Mouse (Mus musculus) urinary bladder, postnatal 4 days (tissue): ENCODE data around the gene Trabd2b.
A peak's percentile ranks its signal among the peaks of the same experiment; 100 is the strongest.

Experiments
- DNase-seq, 2 experiments: peaks; one replicate each; pipeline ENCODE4 v3.0.0; 2021 to 2022; ENCODE audit warnings: low spot score in 2 of 2

The Trabd2b gene

GRCm38 (mm10) chr4:114495688-114496426 lies 89.3 kb downstream of the Trabd2b start:
- no peak for DNase-seq

DNA sequence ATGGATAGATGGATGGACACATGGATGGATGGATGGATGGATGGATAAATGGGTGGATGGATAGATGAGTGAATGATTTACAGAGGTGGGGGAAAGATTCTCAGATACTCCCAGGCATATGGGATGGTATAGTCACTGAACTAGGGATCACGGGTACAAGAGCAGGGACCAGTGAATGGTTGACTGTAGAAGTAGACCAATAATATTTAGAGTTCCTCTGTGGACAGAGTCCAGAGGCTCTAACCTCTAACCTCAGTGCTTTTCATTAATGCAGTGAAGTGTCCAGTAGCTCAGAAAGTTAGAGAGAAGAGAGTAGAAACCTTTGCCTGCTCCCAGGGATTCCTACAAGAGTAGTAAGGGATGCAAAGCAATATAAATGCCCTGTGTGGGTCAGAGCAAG lies 93.1 kb downstream of the Trabd2b start:
- DNase-seq, result no peak

DNA sequence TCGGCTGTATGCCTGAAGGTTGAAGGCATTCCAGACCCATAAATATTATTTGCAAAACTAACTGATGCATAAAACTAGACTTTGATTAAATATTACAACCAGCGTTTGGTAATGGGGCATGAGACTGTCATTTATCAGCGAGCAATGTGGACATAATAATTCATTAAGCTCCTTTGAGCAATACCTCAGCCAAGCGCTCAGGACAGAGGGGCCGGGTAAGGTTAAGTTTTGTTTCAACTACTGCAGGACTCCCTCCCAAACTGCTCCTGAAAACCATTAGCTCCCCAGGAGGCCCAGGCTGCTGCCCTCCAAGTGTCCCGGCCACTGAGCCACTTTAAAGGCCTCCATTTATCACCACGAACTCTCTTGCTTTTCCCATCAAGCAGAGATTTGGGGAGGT lies 93.8 kb downstream of the Trabd2b start:
- DNase-seq, result no peak

- no peak for DNase-seq
These were observed 94.5 kb downstream of the Trabd2b start for GRCm38 (mm10) chr4:114501048-114501447.

DNA sequence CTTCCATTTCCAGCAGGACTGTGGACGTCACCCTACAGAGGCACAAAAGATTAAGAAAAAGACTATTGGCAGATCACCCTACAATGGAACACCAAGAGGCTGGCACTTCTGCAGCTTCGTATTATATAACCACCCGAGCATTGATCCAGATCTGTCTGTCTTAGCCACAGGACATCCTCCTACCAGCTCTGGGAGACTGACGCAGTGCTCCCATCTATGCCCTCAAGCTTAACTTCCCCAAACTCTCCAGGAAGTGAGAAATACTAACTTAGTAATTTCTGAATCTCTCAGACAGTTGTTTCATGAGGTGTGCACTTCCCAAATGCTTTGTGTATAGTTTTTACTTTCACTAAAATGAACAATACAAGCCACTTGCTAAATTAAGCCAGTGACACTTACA lies 95.1 kb downstream of the Trabd2b start:
- no peak for DNase-seq

DNA sequence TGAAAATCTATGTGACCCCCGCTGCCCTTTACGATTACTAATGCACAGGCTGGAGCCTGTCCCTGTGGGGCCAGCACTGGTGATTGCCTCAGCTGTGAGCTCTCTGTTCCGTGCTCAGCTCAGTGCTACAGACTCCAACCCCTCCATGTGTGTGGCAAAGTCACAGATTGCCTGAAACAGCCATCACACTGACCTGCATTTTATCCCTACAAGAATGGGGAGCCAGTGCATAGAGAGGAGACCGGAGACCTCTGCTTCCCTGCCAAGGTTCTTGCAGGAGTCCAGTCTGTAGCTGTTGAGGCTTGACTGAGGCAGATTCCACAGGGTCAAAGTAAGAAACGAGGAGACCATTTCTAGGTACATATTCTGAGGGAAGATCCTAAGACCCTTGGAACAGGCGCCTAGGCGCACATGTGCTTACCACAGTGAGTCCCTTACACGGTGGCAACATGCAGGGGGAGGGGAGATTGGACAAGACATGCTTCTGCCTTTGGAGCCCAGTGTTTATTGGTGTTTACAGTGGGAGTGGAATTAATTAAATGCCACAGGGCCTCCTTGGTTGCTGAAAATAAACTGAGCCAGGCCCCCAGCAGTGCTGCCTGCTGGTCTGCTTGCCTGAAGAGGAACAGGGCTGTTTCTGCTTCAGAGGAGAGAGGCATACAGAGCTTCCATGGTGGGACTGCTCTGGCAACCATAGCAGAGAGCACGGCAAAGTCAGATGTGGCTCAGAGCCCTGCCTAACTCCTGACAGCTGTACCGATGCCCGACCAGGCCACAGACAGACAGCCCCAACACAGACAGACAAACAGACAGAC lies 97.9 kb downstream of the Trabd2b start:
- peak in 1 of 2 experiments; percentile 11 for DNase-seq

GRCm38 (mm10) chr4:114509601-114510000 lies 103.1 kb downstream of the Trabd2b start:
- DNase-seq, result no peak

DNA sequence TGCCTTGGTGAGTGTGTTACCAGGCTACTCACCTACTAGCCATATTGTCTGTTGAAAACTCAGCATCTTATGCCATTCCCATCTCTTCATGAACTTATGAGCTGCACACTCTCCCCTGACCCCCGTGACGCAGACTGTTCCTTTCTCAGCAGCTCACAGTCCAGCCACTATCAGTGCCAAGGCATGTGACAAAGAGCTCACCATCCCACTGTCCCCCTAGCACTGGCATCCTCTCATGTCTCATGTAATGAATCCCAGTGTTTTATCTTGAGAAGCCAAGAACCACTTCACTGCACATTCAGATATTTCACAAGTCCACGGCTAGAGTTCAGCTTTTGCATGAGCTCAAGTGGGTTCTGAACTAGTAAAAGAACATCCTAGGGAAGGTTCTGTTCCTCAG lies 105.1 kb downstream of the Trabd2b start:
- DNase-seq, result no peak

DNA sequence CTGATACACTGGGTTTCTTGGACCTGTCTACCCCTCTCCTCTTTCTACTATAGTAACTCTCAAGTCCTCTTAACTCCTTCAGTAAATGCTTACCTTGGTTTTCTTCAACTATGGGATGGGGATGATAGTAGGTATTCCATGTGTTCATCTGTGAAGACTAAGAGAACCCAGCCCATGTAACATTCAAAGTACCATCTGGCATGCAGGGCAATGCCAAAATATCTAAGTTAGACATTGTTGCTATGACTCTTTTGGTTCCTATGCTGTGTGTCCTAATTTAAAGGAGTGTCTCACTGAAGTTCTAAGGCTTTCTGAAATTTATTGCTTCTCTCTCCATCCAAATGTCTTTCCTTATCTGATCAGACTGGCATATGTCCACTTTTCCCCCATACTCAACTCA lies 106.6 kb downstream of the Trabd2b start:
- no peak for DNase-seq

DNA sequence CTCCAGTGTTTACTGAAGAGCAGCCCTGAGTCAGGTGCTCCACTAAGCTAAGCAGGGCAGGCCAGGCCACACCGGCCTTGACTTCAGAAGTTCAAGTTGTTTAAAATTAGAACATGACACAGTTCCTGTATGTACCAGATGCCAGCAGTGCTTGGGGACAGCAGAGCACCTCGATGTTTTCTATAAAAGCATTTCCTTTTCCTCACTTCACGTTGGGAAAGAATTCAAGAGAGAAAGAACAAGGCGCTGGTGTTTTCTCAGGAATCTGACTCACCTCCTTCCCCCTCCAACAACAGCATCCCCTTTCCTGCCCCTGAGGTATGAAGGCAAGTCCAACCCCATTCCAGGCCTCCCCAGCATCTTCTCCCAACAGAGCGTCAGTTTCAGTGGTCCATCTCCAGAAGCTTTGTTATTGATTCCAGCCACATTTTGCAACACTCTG lies 108.8 kb downstream of the Trabd2b start:
- DNase-seq, result peak in 1 of 2 experiments; percentile 11

- DNase-seq, result peak in 1 of 2 experiments; percentile 40
These were observed 110.1 kb downstream of the Trabd2b start for GRCm38 (mm10) chr4:114516651-114517050.

DNA sequence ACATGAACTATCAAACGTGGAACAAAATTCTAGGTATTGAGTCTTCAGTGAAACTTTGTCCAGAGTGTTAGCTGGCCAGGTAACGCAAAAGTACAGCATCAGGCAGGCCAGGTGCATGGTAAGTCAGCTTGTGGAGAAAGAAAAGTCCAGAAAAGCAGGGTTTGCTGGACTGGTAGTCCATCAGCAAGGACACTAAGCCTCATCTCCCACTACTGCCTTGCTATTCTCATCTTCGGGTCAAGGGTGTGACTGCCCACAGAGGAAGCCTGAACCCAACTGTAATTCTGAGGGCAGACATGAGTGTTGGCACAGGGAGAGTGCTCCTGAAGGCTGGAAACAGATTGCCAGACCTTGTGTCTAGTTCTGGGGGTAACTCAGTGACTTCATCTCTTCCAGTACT lies 111.5 kb downstream of the Trabd2b start:
- DNase-seq, result peak in 1 of 2 experiments; percentile 16

GRCm38 (mm10) chr4:114518571-114518970 lies 112.0 kb downstream of the Trabd2b start:
- DNase-seq, result peak in 1 of 2 experiments; percentile 2

GRCm38 (mm10) chr4:114519321-114519720 lies 112.8 kb downstream of the Trabd2b start:
- DNase-seq, result peak in 1 of 2 experiments; percentile 35

DNA sequence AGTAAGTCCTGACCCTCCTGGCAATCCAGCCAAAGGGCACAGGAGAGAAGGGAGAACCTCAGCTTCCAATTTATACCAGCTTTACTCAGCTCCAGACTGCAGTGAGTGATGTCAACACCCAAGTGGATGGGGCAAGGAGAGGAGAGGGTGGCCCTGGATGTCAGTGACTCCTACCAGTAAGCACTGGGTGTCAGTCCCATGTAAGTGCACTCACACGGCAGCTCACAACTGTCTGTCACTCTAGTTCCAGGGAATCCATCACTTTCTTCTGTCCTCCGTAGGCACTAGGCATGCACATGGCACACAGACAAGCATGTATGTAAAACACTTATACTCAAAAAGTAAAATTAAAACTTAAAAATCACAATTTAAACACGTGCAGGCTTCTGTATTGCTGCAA lies 113.4 kb downstream of the Trabd2b start:
- no peak for DNase-seq

- peak in 1 of 2 experiments; percentile 10 for DNase-seq
These were observed 117.0 kb downstream of the Trabd2b start for GRCm38 (mm10) chr4:114523335-114524188.

- no peak for DNase-seq
These were observed 125.1 kb downstream of the Trabd2b start for GRCm38 (mm10) chr4:114531591-114531990.

GRCm38 (mm10) chr4:114533894-114534754 lies 127.6 kb downstream of the Trabd2b start:
- peak in 1 of 2 experiments; percentile 55 for DNase-seq

DNA sequence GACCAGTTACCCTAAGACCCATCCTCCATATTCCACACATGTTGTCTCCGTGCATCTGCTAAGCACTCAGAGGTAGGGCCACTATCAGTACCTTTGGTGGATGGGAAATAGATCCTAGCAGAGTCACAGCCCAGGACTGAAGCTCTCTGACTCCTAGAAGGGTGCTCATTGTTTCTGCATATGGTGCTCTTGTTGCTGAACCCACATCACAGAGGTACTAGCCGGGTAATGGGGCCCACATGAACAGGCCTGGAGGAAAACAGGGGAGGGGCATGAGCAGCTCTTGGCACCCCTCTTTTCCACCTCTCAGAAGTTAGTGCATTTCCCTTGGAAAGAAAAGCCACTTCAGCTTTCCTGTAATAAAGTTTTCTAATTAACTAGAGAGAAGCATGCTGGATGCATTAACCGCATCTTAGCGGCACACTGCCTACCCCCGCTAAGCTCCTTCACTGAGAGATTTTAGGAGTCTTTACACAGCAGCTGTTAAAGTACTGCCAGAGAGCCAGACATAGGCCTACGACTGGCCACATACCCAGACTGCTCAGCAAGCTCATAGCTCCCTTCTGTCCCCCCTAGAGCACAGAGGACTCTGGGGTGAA lies 131.0 kb downstream of the Trabd2b start:
- no peak for DNase-seq

DNA sequence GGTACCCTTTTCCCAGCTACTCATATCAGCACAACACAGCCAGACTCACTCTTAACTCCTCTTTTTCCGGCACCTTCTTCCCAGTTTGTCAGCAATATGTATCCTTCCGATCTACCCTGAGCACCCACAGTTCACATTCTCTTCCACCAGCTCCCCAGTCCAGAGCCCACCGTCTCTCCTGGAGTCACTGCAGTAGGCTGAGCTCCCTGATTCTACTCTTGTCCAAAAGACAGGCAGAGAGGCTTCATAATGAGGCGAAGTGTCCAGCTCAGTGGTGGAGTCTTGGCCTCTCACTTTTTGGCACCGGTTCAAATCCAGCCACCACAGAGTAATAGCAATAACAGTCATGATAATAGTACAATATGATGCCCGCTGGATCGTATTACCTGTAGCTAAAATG lies 133.5 kb downstream of the Trabd2b start:
- no peak for DNase-seq

- no peak for DNase-seq
These were observed 134.7 kb downstream of the Trabd2b start for GRCm38 (mm10) chr4:114541221-114541620.
